Mouse (Mus musculus) CH12.LX (cell line): ENCODE results near the gene Tacr2. TPM values are rescaled to one million over a fixed set of nuclear protein-coding genes. Genes with fewer than 3 reads are reported as not detected.

Experiments
- DNase-seq: peaks from one replicate; pipeline ENCODE4 v3.0.0-alpha.2; 2013; ENCODE audit errors: extremely low read depth
- H3K27ac ChIP-seq: 2 replicates; pipeline ENCODE4 v1.5.1; 2012; ENCODE audit warnings: low read depth, mild to moderate bottlenecking, control low read depth, moderate library complexity; ENCODE audit not compliant: insufficient read depth
- H3K27me3 ChIP-seq: replicated peaks from 2 replicates; pipeline ENCODE3; 2012; ENCODE audit warnings: inconsistent platforms
- H3K36me3 ChIP-seq, 2 experiments: replicated peaks in 1 of 2; 2 replicates each; pipeline versions ENCODE3 to v1.6.1; 2012; ENCODE audit warnings: inconsistent platforms in 1 of 2, low read length in 1 of 2, mild to moderate bottlenecking in 1 of 2, mixed read lengths in 1 of 2, moderate library complexity in 1 of 2; ENCODE audit not compliant: control insufficient read depth in 1 of 2, insufficient read depth in 1 of 2
- H3K4me1 ChIP-seq, 2 experiments: 2 replicates each; pipeline ENCODE4 v1.6.1; 2012; ENCODE audit warnings: inconsistent platforms in 1 of 2, moderate library complexity in 1 of 2; ENCODE audit not compliant: insufficient read depth in 2 of 2, control insufficient read depth in 1 of 2
- H3K4me2 ChIP-seq: 2 replicates; pipeline ENCODE4 v1.6.1; 2012; ENCODE audit warnings: low read depth, mild to moderate bottlenecking, control low read depth; ENCODE audit not compliant: poor library complexity, insufficient read depth, severe bottlenecking
- H3K4me3 ChIP-seq, 3 experiments: fragments of 150-350 bp in 1 of 3; sonication (generic) in 1 of 3; replicated peaks in 1 of 3; 2 replicates each; pipeline versions ENCODE3 to v1.5.1; 2011 to 2012; ENCODE audit warnings: low read depth in 2 of 3, low read length in 2 of 3, mild to moderate bottlenecking in 2 of 3, moderate library complexity in 2 of 3, control low read depth in 1 of 3, improper control_type of control experiment in 1 of 3, inconsistent platforms in 1 of 3, mixed read lengths in 1 of 3; ENCODE audit not compliant: poor library complexity in 1 of 3
- H3K79me2 ChIP-seq: replicated peaks from 2 replicates; pipeline ENCODE4 v1.6.1; 2012; ENCODE audit warnings: mild to moderate bottlenecking, moderate library complexity; ENCODE audit not compliant: control insufficient read depth, poor library complexity, insufficient read depth, severe bottlenecking; ENCODE audit errors: extremely low read depth
- H3K9ac ChIP-seq: 2 replicates; pipeline ENCODE4 v1.6.1; 2012; ENCODE audit warnings: low read depth, mild to moderate bottlenecking, control low read depth, moderate library complexity; ENCODE audit not compliant: insufficient read depth
- H3K9me3 ChIP-seq: replicated peaks from 2 replicates; pipeline ENCODE3; 2012; ENCODE audit warnings: low read length, inconsistent platforms, mixed read lengths
- CHD1 ChIP-seq: IDR thresholded peaks from 2 replicates; pipeline ENCODE4 v1.6.1; 2012; ENCODE audit warnings: low read depth, low read length, improper control_type of control experiment, inconsistent platforms
- E2F4 ChIP-seq: IDR thresholded peaks from 2 replicates; pipeline ENCODE4 v1.6.1; 2011; ENCODE audit warnings: low read depth, low read length, improper control_type of control experiment; ENCODE audit not compliant: insufficient replicate concordance
- EP300 ChIP-seq: IDR thresholded peaks from 2 replicates; pipeline ENCODE4 v1.6.1; 2011; ENCODE audit warnings: low read length, improper control_type of control experiment
- ETS1 ChIP-seq: conservative IDR thresholded peaks from 2 replicates; pipeline ENCODE4 v1.6.1; 2012; ENCODE audit warnings: low read depth, mild to moderate bottlenecking, inconsistent platforms, low read length, improper control_type of control experiment, moderate library complexity
- HCFC1 ChIP-seq: IDR thresholded peaks from 2 replicates; pipeline ENCODE4 v1.6.1; 2012; ENCODE audit warnings: low read depth, mild to moderate bottlenecking, inconsistent platforms, low read length, improper control_type of control experiment
- JUND ChIP-seq: conservative IDR thresholded peaks from 2 replicates; pipeline ENCODE4 v1.6.1; 2011; ENCODE audit warnings: low read depth, low read length, improper control_type of control experiment
- KAT2A ChIP-seq: IDR thresholded peaks from 2 replicates; pipeline ENCODE4 v1.6.1; 2012; ENCODE audit warnings: low read length, improper control_type of control experiment, inconsistent platforms; ENCODE audit not compliant: insufficient replicate concordance
- MAZ ChIP-seq: IDR thresholded peaks from 2 replicates; pipeline ENCODE4 v1.6.1; 2012; ENCODE audit warnings: low read depth, mild to moderate bottlenecking, inconsistent platforms, low read length, improper control_type of control experiment, moderate library complexity
- MXI1 ChIP-seq: IDR thresholded peaks from 2 replicates; pipeline ENCODE4 v1.6.1; 2011; ENCODE audit warnings: mild to moderate bottlenecking, low read depth, low read length, improper control_type of control experiment
- MYC ChIP-seq: IDR thresholded peaks from 2 replicates; pipeline ENCODE4 v1.6.1; 2011; ENCODE audit warnings: low read depth, mild to moderate bottlenecking, improper control_type of control experiment, low read length
- NRF1 ChIP-seq: IDR thresholded peaks from 2 replicates; pipeline ENCODE4 v1.6.1; 2014; ENCODE audit warnings: low read depth, mild to moderate bottlenecking, inconsistent platforms, low read length, improper control_type of control experiment, moderate library complexity
- PAX5 ChIP-seq: IDR thresholded peaks from 2 replicates; pipeline ENCODE4 v1.6.1; 2012; ENCODE audit warnings: low read length, inconsistent platforms, mixed read lengths
- POLR2A ChIP-seq: IDR thresholded peaks from 2 replicates; pipeline ENCODE4 v1.6.1; 2011; ENCODE audit warnings: low read depth, mild to moderate bottlenecking, improper control_type of control experiment, low read length
- POLR2AphosphoS2 ChIP-seq: IDR thresholded peaks from 2 replicates; pipeline ENCODE4 v1.6.1; 2011; ENCODE audit warnings: low read depth, low read length, improper control_type of control experiment
- RCOR1 ChIP-seq: conservative IDR thresholded peaks from 2 replicates; pipeline ENCODE4 v1.6.1; 2012; ENCODE audit warnings: low read depth, mild to moderate bottlenecking, inconsistent platforms, low read length, improper control_type of control experiment
- SMC3 ChIP-seq: IDR thresholded peaks from 2 replicates; pipeline ENCODE4 v1.6.1; 2011; ENCODE audit warnings: low read depth, low read length, improper control_type of control experiment
- TBP ChIP-seq: conservative IDR thresholded peaks from 2 replicates; pipeline ENCODE4 v1.6.1; 2011; ENCODE audit warnings: low read depth, low read length, improper control_type of control experiment
- TCF12 ChIP-seq: IDR thresholded peaks from 2 replicates; pipeline ENCODE4 v1.6.1; 2014; ENCODE audit warnings: low read depth, mild to moderate bottlenecking, inconsistent platforms, low read length, improper control_type of control experiment
- ZC3H11A ChIP-seq: IDR thresholded peaks from 2 replicates; pipeline ENCODE4 v1.6.1; 2012; ENCODE audit warnings: low read depth, mild to moderate bottlenecking, inconsistent platforms, low read length, improper control_type of control experiment
- ZKSCAN1 ChIP-seq: IDR thresholded peaks from 2 replicates; pipeline ENCODE4 v1.6.1; 2012; ENCODE audit warnings: low read depth, inconsistent platforms, low read length, improper control_type of control experiment, borderline replicate concordance
- ZNF384 ChIP-seq: IDR thresholded peaks from 2 replicates; pipeline ENCODE4 v1.6.1; 2012; ENCODE audit warnings: low read depth, low read length, improper control_type of control experiment, inconsistent platforms
- dilution Hi-C: fragments of 300-500 bp; cut with MboI; formaldehyde crosslinking; loops from 2 replicates; pipeline ENCODE4 v1.14.3; 2020; ENCODE audit warnings: low sequenced_read_pairs; ENCODE audit not compliant: extremely low pct_unique_long_range_greater_than_20kb, extremely low pct_ligation_motif_present
- in situ Hi-C: fragments of 300-500 bp; cut with MboI; formaldehyde crosslinking; loops from 3 replicates; pipeline ENCODE4 v1.14.3; 2019; ENCODE audit warnings: low sequenced_read_pairs, low pct_ligation_motif_present, low pct_unique_long_range_greater_than_20kb, mixed read lengths
- polyA plus RNA-seq: library from polyadenylated mRNA; unstranded; fragments of >175 nt; gene quantifications from 2 replicates; pipeline ENCODE4 v1.2.1, GENCODE M21; 2012; ENCODE audit warnings: low read depth; ENCODE audit not compliant: insufficient read length
- total RNA-seq, 2 experiments: library from RNA; depleted of rRNA; stranded (reverse); fragments of 300-350 nt in 1 of 2; fragments of >200 nt in 1 of 2; gene quantifications; 2 replicates each; pipeline ENCODE4 v1.2.3; 2012 to 2014

Tacr2 gene
- total and polyA plus RNA-seq, 3 experiments, result 0.04 to 0.24 (median 0.13) TPM

- no peak overlapping the region for H3K4me3 ChIP-seq
- H3K27ac ChIP-seq, result no peak overlapping the region
- DNase-seq, result no peak
- no peaks in the 10 kb centered on the region for H3K36me3 ChIP-seq
- in situ Hi-C loops, result no loop called here
- H3K9ac ChIP-seq, result no peak overlapping the region
- H3K4me1 ChIP-seq, result peaks cover 9 to 14% of the 10 kb centered on the region in 2 experiments; a peak in 3 of 4 replicates
- H3K27me3 ChIP-seq, result peaks cover 39% of the 10 kb centered on the region
- no peaks in the 10 kb centered on the region for H3K79me2 ChIP-seq
- peaks cover 8% of the 10 kb centered on the region for H3K9me3 ChIP-seq
- no peak overlapping the region for H3K4me2 ChIP-seq
- TF ChIP-seq ZNF384, result no peak
- TF ChIP-seq TCF12, result no peak
- no peak for TF ChIP-seq NRF1
- TF ChIP-seq KAT2A, result no peak
- dilution Hi-C loops, result no loop called here
Observed at GRCm38 (mm10) chr10:62211310-62211709, 40.9 kb upstream of the Tacr2 start.

- H3K9ac ChIP-seq, result no peak overlapping the region
- H3K4me1 ChIP-seq, result peaks cover 9 to 14% of the 10 kb centered on the region in 2 experiments; a peak in 3 of 4 replicates
- H3K27me3 ChIP-seq, result peaks cover 46% of the 10 kb centered on the region
- H3K4me2 ChIP-seq, result no peak overlapping the region
- H3K36me3 ChIP-seq, result no peaks in the 10 kb centered on the region
- in situ Hi-C loops (no loop called here), dilution Hi-C loops (no loop called here)
- H3K79me2 ChIP-seq, result no peaks in the 10 kb centered on the region
- no peak for TF ChIP-seq RCOR1
- TF ChIP-seq HCFC1, result no peak
- no peak for TF ChIP-seq KAT2A
- no peak for TF ChIP-seq POLR2A
- no peak for TF ChIP-seq PAX5
- TF ChIP-seq ZKSCAN1, result no peak
- no peak for TF ChIP-seq CHD1
- TF ChIP-seq ZNF384, result no peak
- TF ChIP-seq MXI1, result no peak
- no peak for TF ChIP-seq MYC
- TF ChIP-seq POLR2AphosphoS2, result no peak
- no peak for TF ChIP-seq ETS1
- no peak for TF ChIP-seq JUND
- no peak for TF ChIP-seq E2F4
- no peak for TF ChIP-seq EP300
- no peak for TF ChIP-seq ZC3H11A
- TF ChIP-seq SMC3, result no peak
- no peak for TF ChIP-seq MAZ
- no peak for TF ChIP-seq TBP
- DNase-seq, result no peak
- H3K9me3 ChIP-seq, result no peaks in the 10 kb centered on the region
- no peak overlapping the region for H3K27ac ChIP-seq
- H3K4me3 ChIP-seq, result no peak overlapping the region
Observed at GRCm38 (mm10) chr10:62215169-62215616, 37.0 kb upstream of the Tacr2 start.
